Mouse (Mus musculus): Measurements from ENCODE around the gene Cyp2u1.

Cyp2u1 gene

GRCm38 (mm10) chr3:131302452-131303319 lies at the start of gene Cyp2u1:
Gene Cyp2u1, minus strand, starts transcription at chr3:131303227.
- in situ Hi-C loops (cut with MboI, MseI), result no loop called here

DNA sequence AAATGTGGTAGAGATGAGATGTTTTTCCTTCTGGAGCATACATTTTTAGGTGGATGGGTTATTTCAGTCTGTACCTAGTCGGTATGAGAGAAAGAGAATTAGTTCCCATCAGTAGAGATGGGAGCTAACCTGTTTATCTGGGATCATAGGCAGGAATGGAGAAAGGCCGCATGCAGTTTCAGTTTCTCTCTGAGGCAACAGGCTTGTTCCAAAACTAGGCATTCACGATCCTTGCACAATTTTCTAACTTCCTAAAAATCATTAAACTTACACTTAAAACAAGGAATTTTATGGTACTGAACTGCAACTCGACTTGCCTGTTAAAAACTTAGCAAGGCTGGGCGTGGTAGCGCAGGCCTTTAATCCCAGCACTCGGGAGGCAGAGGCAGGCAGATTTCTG lies 47.5 kb upstream of the Cyp2u1 start:
- in situ Hi-C loops (cut with MboI, MseI), result loop anchor here (25.0 kb wide), 1 partner anchor 462 kb away; no protein-coding TSS in a partner anchor

GRCm38 (mm10) chr3:131349013-131349412 lies 46.0 kb upstream of the Cyp2u1 start:
- in situ Hi-C loops (cut with MboI, MseI), result loop anchor here (25.0 kb wide), 1 partner anchor 1363 kb away; no protein-coding TSS in a partner anchor

DNA sequence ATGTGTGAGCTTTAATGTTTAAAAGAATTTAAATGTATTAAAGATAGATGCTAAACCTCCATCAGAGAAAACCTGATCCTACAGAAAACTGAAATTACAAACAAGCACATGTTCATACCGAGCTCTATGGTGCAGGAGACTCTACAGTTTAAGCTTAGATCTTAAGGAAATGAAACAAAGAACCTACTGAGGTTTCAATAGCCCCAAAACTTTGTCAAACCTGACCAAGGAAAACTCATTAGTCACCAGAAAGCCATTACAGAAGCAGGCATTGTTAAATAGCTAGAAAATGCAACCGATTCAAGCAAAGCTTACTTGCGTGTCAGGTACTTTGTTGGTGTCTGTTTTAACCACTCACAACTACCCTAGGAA lies 45.5 kb upstream of the Cyp2u1 start:
- in situ Hi-C loops (cut with MboI, MseI), result loop anchor here (25.0 kb wide), 1 partner anchor 1364 kb away; no protein-coding TSS in a partner anchor

GRCm38 (mm10) chr3:131347831-131348578 lies 45.0 kb upstream of the Cyp2u1 start:
- in situ Hi-C loops (cut with MboI, MseI), result loop anchor here (25.0 kb wide), 1 partner anchor 1364 kb away; no protein-coding TSS in a partner anchor

DNA sequence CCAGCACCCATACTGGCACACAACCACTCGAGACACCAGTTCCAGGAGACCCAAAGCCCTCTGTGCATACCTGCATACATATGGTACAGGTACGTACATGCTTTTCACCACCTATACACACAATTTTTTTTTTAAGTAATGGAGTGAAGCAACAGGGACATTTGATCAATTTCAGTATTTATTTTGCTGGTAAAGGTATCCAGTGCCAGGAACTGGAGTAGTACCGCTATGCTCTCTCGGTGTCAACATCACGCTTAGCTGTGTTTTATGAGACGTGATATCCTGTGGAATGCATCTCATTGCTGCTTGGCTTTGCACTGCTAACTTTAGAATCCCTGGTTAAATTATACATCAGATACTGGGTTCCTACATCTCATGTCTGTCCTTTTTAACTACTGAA lies 42.9 kb upstream of the Cyp2u1 start:
- in situ Hi-C loops (cut with MboI, MseI), result loop anchor here (25.0 kb wide), 1 partner anchor 1366 kb away; no protein-coding TSS in a partner anchor

GRCm38 (mm10) chr3:131343311-131343710 lies 40.3 kb upstream of the Cyp2u1 start:
- in situ Hi-C loops (cut with MboI, MseI), result loop anchor here (25.0 kb wide), 1 partner anchor 1369 kb away; no protein-coding TSS in a partner anchor

DNA sequence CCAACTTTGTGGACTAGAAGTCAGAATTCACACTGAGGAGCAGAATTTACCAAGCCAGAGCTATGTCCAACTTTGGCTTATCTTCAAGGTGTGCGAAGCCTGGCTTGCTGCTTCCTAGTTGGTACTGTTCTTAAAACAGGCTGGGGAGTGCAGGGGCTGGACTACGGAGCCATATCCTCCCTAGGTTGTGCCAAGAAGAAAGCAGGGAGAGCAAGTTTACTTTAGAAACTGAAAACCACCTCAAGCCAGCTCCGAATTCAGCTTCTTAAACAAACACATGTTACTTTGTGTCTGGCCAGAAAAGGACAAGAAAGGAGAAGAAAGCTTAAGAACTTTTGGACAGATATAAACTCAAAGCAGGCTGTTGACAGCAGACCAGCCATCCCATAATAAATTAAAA lies 37.9 kb upstream of the Cyp2u1 start:
- in situ Hi-C loops (cut with MboI, MseI), result loop anchor here (25.0 kb wide), 1 partner anchor 1371 kb away; no protein-coding TSS in a partner anchor

DNA sequence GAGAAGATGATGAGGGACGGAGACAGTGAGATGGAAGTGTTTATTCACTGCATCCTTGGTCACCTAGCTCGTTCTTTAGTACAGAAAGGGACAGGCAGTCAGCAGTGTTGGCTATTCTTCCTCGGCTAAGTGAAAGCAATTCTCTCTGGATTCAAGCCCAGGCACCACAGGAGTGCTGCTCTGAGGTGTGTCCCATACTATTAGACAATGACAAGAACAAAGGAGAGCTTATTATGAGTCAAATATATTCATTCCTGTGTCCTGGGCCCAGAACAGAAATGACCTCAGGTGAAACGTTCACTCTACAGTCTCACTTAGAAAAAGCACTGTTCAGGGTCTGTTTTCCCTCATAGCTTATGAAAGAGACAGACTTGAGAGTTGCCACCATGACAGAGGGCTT lies 36.3 kb upstream of the Cyp2u1 start:
- in situ Hi-C loops (cut with MboI, MseI), result loop anchor here (25.0 kb wide), 1 partner anchor 1373 kb away; no protein-coding TSS in a partner anchor

- in situ Hi-C loops (cut with MboI, MseI), result loop anchor here (25.0 kb wide), 1 partner anchor 1375 kb away; no protein-coding TSS in a partner anchor
Measured at GRCm38 (mm10) chr3:131337749-131338148, 34.7 kb upstream of the Cyp2u1 start.

DNA sequence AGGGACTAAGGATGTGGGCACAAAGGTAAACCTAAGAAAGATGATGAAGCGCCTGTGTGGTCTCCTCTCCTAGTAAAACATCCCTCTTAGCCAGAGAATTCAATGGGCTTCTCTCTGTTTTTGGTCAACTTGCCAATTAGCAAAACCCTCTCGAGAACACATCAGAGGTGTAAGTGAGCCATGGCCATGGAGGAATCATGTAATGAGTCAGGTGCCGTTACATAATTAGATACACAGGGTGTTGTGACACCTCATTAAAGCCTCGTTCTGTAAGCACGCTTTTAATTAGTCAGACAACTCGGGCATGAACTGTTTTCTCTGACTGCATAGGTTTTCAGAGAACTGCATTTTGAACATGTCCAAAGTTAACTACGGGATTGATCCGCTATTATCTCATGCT lies 33.6 kb upstream of the Cyp2u1 start:
- in situ Hi-C loops (cut with MboI, MseI), result loop anchor here (25.0 kb wide), 1 partner anchor 1376 kb away; no protein-coding TSS in a partner anchor

DNA sequence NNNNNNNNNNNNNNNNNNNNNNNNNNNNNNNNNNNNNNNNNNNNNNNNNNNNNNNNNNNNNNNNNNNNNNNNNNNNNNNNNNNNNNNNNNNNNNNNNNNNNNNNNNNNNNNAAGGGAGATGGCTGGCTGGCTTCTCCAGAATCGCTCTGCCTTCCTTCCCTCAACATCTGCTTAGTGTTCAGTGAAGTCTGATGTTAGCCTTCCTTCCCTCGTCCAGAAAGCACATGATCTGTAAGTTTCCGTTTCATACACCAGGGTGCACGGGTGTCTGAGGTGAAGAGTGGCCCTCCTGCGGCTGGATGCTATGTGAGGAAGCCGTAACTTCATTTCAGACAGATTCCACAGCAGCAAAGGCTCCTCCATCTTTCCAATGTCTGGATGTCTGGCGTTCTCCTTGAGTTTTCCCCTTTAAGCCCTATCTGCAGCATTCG lies 32.1 kb upstream of the Cyp2u1 start:
- in situ Hi-C loops (cut with MboI, MseI), result loop anchor here (25.0 kb wide), 1 partner anchor 1377 kb away; no protein-coding TSS in a partner anchor

DNA sequence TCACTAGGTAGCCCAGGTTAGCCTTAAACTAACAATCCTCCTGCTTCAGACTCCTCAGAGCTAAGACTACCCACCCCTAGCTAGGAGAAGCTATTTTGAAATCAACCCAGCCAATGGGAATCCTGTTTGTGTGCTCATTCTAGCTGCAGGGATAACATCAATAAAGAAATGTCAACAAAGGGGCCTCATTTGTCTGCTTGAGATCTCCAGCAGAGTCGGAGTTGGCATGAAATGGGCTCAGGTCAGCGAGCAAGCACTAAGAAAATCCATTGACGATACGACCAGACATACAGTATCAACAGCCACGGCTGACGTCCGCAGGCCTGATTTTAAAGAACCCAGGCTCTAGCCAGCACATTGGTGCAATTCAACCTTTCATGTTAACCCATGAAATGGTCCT lies 24.2 kb upstream of the Cyp2u1 start:
- in situ Hi-C loops (cut with MboI, MseI), result loop anchor here (5.0 to 25.0 kb wide), 2 partner anchors 225 to 1385 kb away; no protein-coding TSS in a partner anchor

GRCm38 (mm10) chr3:131326637-131327036 lies 23.6 kb upstream of the Cyp2u1 start:
- in situ Hi-C loops (cut with MboI, MseI), result loop anchor here (5.0 to 25.0 kb wide), 2 partner anchors 226 to 1386 kb away; no protein-coding TSS in a partner anchor

- in situ Hi-C loops (cut with MboI, MseI), result no loop called here
Measured at GRCm38 (mm10) chr3:131322081-131322815, 19.2 kb upstream of the Cyp2u1 start.

DNA sequence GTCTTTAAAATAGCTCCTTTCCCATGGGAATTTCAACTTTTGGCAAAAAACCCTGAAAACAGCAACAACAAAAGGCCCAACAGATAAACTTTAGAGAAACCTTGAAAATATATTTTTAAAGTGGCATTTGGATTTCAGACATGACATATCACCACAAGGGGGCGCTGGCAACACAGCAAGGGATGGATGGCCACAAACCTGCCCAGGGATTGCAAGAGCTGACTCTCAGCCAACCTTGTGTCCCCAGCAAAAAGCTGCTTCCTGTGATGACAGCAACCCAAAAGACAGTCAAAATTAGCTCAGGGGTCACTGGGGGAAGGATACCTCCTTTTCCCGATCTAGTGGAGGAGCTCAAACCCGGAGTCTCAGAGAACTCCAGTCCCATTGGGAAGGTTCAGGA lies 17.2 kb upstream of the Cyp2u1 start:
- in situ Hi-C loops (cut with MboI, MseI), result no loop called here

DNA sequence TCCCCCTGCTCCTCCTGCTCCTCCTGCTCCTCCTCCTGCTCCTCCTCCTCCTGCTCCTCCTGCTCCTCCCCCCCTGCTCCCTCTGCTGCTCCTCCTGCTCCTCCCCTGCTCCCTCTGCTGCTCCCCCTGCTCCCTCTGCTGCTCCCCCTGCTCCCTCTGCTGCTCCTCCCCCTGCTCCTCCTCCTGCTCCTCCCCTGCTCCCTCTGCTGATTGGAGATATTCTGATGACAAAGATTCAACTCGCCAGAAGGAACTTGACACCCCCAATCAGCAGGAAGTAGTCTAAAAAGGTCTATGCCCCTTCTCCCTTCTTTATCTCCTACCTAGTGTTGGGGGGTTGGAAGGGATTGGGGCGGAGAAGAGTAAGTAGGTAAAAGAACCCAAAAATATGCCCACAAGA lies 15.2 kb upstream of the Cyp2u1 start:
- in situ Hi-C loops (cut with MboI, MseI), result no loop called here

DNA sequence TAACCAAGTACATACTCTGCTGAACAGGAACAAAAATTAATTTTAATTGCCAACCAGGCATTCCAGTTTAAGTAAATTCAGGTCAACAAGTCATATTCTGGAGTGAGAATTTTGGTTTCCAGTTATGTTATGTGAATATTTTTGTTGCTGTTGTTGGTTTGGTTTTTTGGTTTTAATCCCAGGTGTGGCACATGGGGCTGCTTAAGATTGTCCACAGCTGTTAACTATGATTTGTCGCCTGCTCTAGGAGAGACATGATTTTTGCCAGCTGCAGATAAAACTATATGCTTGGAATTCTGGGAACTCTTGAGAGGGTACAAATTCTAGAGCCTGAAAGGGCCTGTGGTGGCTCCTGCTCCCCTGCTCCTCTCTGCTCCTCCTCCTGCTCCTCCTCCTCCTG lies 14.1 kb upstream of the Cyp2u1 start:
- in situ Hi-C loops (cut with MboI, MseI), result no loop called here

GRCm38 (mm10) chr3:131315957-131316510 lies 13.0 kb upstream of the Cyp2u1 start:
- in situ Hi-C loops (cut with MboI, MseI), result no loop called here

- in situ Hi-C loops (cut with MboI, MseI), result no loop called here
Measured at GRCm38 (mm10) chr3:131312340-131312739, 9.3 kb upstream of the Cyp2u1 start.

GRCm38 (mm10) chr3:131310572-131310971 lies 7.5 kb upstream of the Cyp2u1 start:
- in situ Hi-C loops (cut with MboI, MseI), result no loop called here
